Mouse (Mus musculus): ENCODE results near the gene Ppp1r3e. TPM values are rescaled to one million over a fixed set of nuclear protein-coding genes. Genes with fewer than 3 reads are reported as not detected.

The Ppp1r3e gene
- total RNA-seq, 2 experiments from 2014 or later: 18.6 to 21.2 TPM

- H3K27ac ChIP-seq: no peak overlapping the region
- H3K4me3 ChIP-seq: no peak overlapping the region
- intact Hi-C loops (cut with DNase I): no loop called here
- DNase-seq (ENCODE audit: extremely low spot score in 1 of 2, low spot score in 2 of 2): no peak
- no peak for TF ChIP-seq CTCF (IDR thresholded peaks at IDR 0.05)
Observed at GRCm38 (mm10) chr14:54903641-54904040, 26.3 kb upstream of the Ppp1r3e start.

- DNase-seq (ENCODE audit: extremely low spot score in 1 of 2, low spot score in 2 of 2): peak; percentile 52 to 69
- intact Hi-C loops (cut with DNase I): loop anchor here (1.0 to 2.0 kb wide), 2 partner anchors 39 to 114 kb away; partner anchors contain the start of gene Ngdn
- no peak overlapping the region for H3K27ac ChIP-seq
- no peak overlapping the region for H3K4me3 ChIP-seq
- peak; percentile 88 for TF ChIP-seq CTCF (IDR thresholded peaks at IDR 0.05)
Observed at GRCm38 (mm10) chr14:54900383-54900782, 23.0 kb upstream of the Ppp1r3e start.

GRCm38 (mm10) chr14:54897445-54897844, 20.1 kb upstream of the Ppp1r3e start:
- intact Hi-C loops (cut with DNase I): loop anchor here (5.0 kb wide), 1 partner anchor 195 kb away; the partner anchor contains the start of genes Thtpa and Zfhx2
- DNase-seq (ENCODE audit: extremely low spot score in 1 of 2, low spot score in 2 of 2): no peak
- no peak for TF ChIP-seq CTCF (IDR thresholded peaks at IDR 0.05)
- Histone ChIP-seq H3K4me3 (no peak overlapping the region), H3K27ac (no peak overlapping the region)

GRCm38 (mm10) chr14:54894296-54895151, 17.2 kb upstream of the Ppp1r3e start:
- Histone ChIP-seq H3K27ac (peak overlapping the region; percentile 98), H3K4me3 (peak overlapping the region; percentile 96)
- TF ChIP-seq CTCF (IDR thresholded peaks at IDR 0.05): no peak
- intact Hi-C loops (cut with DNase I): loop anchor here (1.0 to 5.0 kb wide), 2 partner anchors 120 to 198 kb away; partner anchors contain the start of genes Thtpa and Zfhx2
- DNase-seq (ENCODE audit: extremely low spot score in 1 of 2, low spot score in 2 of 2): peak in 1 of 2 experiments; percentile 57

GRCm38 (mm10) chr14:54893651-54894181, 16.4 kb upstream of the Ppp1r3e start:
- Histone ChIP-seq H3K4me3 (peak overlapping the region; percentile 96), H3K27ac (peak overlapping the region; percentile 91)
- intact Hi-C loops (cut with DNase I): loop anchor here (1.0 kb wide), 1 partner anchor 121 kb away; no protein-coding TSS in a partner anchor
- peak; percentile 97 to 98 for DNase-seq (ENCODE audit: extremely low spot score in 1 of 2, low spot score in 2 of 2)
- no peak for TF ChIP-seq CTCF (IDR thresholded peaks at IDR 0.05)

- Histone ChIP-seq H3K27ac (peak within 1 kb of the TSS; percentile 91), H3K4me3 (peak within 1 kb of the TSS; percentile 39)
- no peak for DNase-seq (ENCODE audit: extremely low spot score in 1 of 2, low spot score in 2 of 2)
- no peak for TF ChIP-seq CTCF (IDR thresholded peaks at IDR 0.05)
- intact Hi-C loops (cut with DNase I): no loop called here
Observed at GRCm38 (mm10) chr14:54892200-54892599, 14.8 kb upstream of the Ppp1r3e start, which contains the start of gene Pabpn1. Pabpn1 (plus strand) TSS chr14:54892500.

GRCm38 (mm10) chr14:54885309-54885708, 8.0 kb upstream of the Ppp1r3e start:
- no peak for DNase-seq (ENCODE audit: extremely low spot score in 1 of 2, low spot score in 2 of 2)
- Histone ChIP-seq H3K27ac (no peak overlapping the region), H3K4me3 (no peak overlapping the region)
- TF ChIP-seq CTCF (IDR thresholded peaks at IDR 0.05): no peak
- intact Hi-C loops (cut with DNase I): loop anchor here (5.0 kb wide), 1 partner anchor 368 kb away; the partner anchor contains the start of gene Prmt5

- intact Hi-C loops (cut with DNase I): no loop called here
- no peak for TF ChIP-seq CTCF (IDR thresholded peaks at IDR 0.05)
- Histone ChIP-seq H3K4me3 (peak overlapping the region; percentile 86), H3K27ac (peak overlapping the region; percentile 64; the same call in 1 of the 2 replicates)
- no peak for DNase-seq (ENCODE audit: extremely low spot score in 1 of 2, low spot score in 2 of 2)
Observed at GRCm38 (mm10) chr14:54884022-54884712, 6.8 kb upstream of the Ppp1r3e start.

GRCm38 (mm10) chr14:54883154-54884021, 6.0 kb upstream of the Ppp1r3e start, which contains the start of the genes Bcl2l2 and Gm20521:
Bcl2l2 (plus strand) TSS chr14:54883377.
Gm20521 (plus strand) TSS chr14:54883441.
- intact Hi-C loops (cut with DNase I): no loop called here
- TF ChIP-seq CTCF (IDR thresholded peaks at IDR 0.05): no peak
- peak; percentile 74 to 75 for DNase-seq (ENCODE audit: extremely low spot score in 1 of 2, low spot score in 2 of 2)

GRCm38 (mm10) chr14:54876539-54877047, 757 bp downstream of the Ppp1r3e start:
- Histone ChIP-seq H3K27ac (peak overlapping the region; percentile 97), H3K4me3 (peak overlapping the region; percentile 96)
- intact Hi-C loops (cut with DNase I): no loop called here
- DNase-seq (ENCODE audit: extremely low spot score in 1 of 2, low spot score in 2 of 2): peak; percentile 91 to 92
- TF ChIP-seq CTCF (IDR thresholded peaks at IDR 0.05): no peak

More at GRCm38 (mm10) chr14:54883154-54884021, 6.0 kb upstream of the Ppp1r3e start, which contains the start of the genes Bcl2l2 and Gm20521:
- H3K27ac ChIP-seq: peak within 1 kb of the TSS; percentile 93
- peak within 1 kb of the TSS; percentile 86 for H3K4me3 ChIP-seq
